Mouse (Mus musculus): Measurements from ENCODE around the gene Gpr101. TPM values are rescaled to one million over a fixed set of nuclear protein-coding genes. Genes with fewer than 3 reads are reported as not detected.

Gene Gpr101
- total RNA-seq (2021): under 1 TPM; 0.38 to 0.97 TPM

GRCm38 (mm10) chrX:57503634-57504033, at the start of gene Gpr101:
TSS of gene Gpr101 (minus strand) at chrX:57503757.
- intact Hi-C loops (cut with DNase I): no loop called here
- peak; percentile 1 for DNase-seq

- intact Hi-C loops (cut with DNase I): no loop called here
- DNase-seq: peak; percentile 11
Measured at GRCm38 (mm10) chrX:57521117-57522095, 17.8 kb upstream of the Gpr101 start.

- intact Hi-C loops (cut with DNase I): no loop called here
Measured at GRCm38 (mm10) chrX:57506247-57506646, 2.7 kb upstream of the Gpr101 start.

More at GRCm38 (mm10) chrX:57506247-57506646, 2.7 kb upstream of the Gpr101 start:
- no peak for DNase-seq

Other genes with a start within 250 kb of the Gpr101 start
- 1 to 10 TPM; 5.9 to 6.4 TPM for gene Arhgef6, start 165.0 kb downstream of the Gpr101 start, total RNA-seq (2021)
- 100 to 1,000 TPM; 133 to 137 TPM for gene Rbmx, start 110.7 kb downstream of the Gpr101 start, total RNA-seq (2021)
- not detected for gene Gm364, start 94.6 kb downstream of the Gpr101 start, total RNA-seq (2021)